Mouse (Mus musculus): ENCODE results near the gene Rcan2.
"Not testable (repeated sequence)": the region's sequence is repeated elsewhere in the genome, so short reads cannot be mapped to it uniquely, and the experiment has no call there.

Gene Rcan2

GRCm38 (mm10) chr17:43801077-43801476 is at the start of gene Rcan2:
Gene Rcan2 (plus strand): TSS chr17:43801351.
- peak; percentile 72 for DNase-seq

GRCm38 (mm10) chr17:43752811-43753210 is 48.3 kb upstream of the Rcan2 start:
- no peak for DNase-seq

- DNase-seq: peak; percentile 21
Measured at GRCm38 (mm10) chr17:43754687-43755086, 46.5 kb upstream of the Rcan2 start.

- peak; percentile 67 for DNase-seq
Measured at GRCm38 (mm10) chr17:43758607-43759259, 42.4 kb upstream of the Rcan2 start.

- peak; percentile 66 for DNase-seq
Measured at GRCm38 (mm10) chr17:43784531-43784930, 16.6 kb upstream of the Rcan2 start.

GRCm38 (mm10) chr17:43788222-43788621 is 12.9 kb upstream of the Rcan2 start:
- DNase-seq: no peak

- DNase-seq: peak; percentile 14
Measured at GRCm38 (mm10) chr17:43789376-43789775, 11.8 kb upstream of the Rcan2 start.

- DNase-seq: no peak
Measured at GRCm38 (mm10) chr17:43791751-43792150, 9.4 kb upstream of the Rcan2 start.

GRCm38 (mm10) chr17:43794731-43795280 is 6.3 kb upstream of the Rcan2 start:
- DNase-seq: peak; percentile 13

GRCm38 (mm10) chr17:43801595-43802373 is 633 bp downstream of the Rcan2 start:
- peak; percentile 72 for DNase-seq

- peak; percentile 15 for DNase-seq
Measured at GRCm38 (mm10) chr17:43802414-43802813, 1.3 kb downstream of the Rcan2 start.

GRCm38 (mm10) chr17:43803111-43803510 is 2.0 kb downstream of the Rcan2 start:
- no peak for DNase-seq

GRCm38 (mm10) chr17:43803764-43804163 is 2.6 kb downstream of the Rcan2 start:
- no peak for DNase-seq

- no peak for DNase-seq
Measured at GRCm38 (mm10) chr17:43806841-43807240, 5.7 kb downstream of the Rcan2 start.

- no peak for DNase-seq
Measured at GRCm38 (mm10) chr17:43811453-43811852, 10.3 kb downstream of the Rcan2 start.

GRCm38 (mm10) chr17:43815376-43815775 is 14.2 kb downstream of the Rcan2 start:
- no peak for DNase-seq

GRCm38 (mm10) chr17:43816480-43816879 is 15.3 kb downstream of the Rcan2 start:
- no peak for DNase-seq

- DNase-seq: no peak
Measured at GRCm38 (mm10) chr17:43817171-43817570, 16.0 kb downstream of the Rcan2 start.

GRCm38 (mm10) chr17:43818390-43818789 is 17.2 kb downstream of the Rcan2 start:
- DNase-seq: no peak

- no peak for DNase-seq
Measured at GRCm38 (mm10) chr17:43820904-43821303, 19.8 kb downstream of the Rcan2 start.

GRCm38 (mm10) chr17:43822207-43822606 is 21.1 kb downstream of the Rcan2 start:
- no peak for DNase-seq

GRCm38 (mm10) chr17:43822630-43823029 is 21.5 kb downstream of the Rcan2 start:
- no peak for DNase-seq

GRCm38 (mm10) chr17:43824781-43825410 is 23.7 kb downstream of the Rcan2 start:
- DNase-seq: no peak

- DNase-seq: not testable (repeated sequence)
Measured at GRCm38 (mm10) chr17:43825411-43825785, 24.2 kb downstream of the Rcan2 start.
